Mouse (Mus musculus) MEL (cell line): ENCODE measurements around the gene Foxo3.

Experiments
- E2F4 ChIP-seq: IDR thresholded peaks from 2 replicates; pipeline ENCODE4 v1.6.1; 2011; ENCODE audit warnings: low read depth, low read length, improper control_type of control experiment, borderline replicate concordance
- MAX ChIP-seq: IDR thresholded peaks from 2 replicates; pipeline ENCODE4 v1.6.1; 2011; ENCODE audit warnings: low read length, improper control_type of control experiment
- MXI1 ChIP-seq: IDR thresholded peaks from 2 replicates; pipeline ENCODE4 v1.6.1; 2011; ENCODE audit warnings: mild to moderate bottlenecking, low read depth, low read length, improper control_type of control experiment
- MYC ChIP-seq: IDR thresholded peaks from 2 replicates; pipeline ENCODE4 v1.6.1; 2011; ENCODE audit warnings: low read depth, mild to moderate bottlenecking, low read length, improper control_type of control experiment, moderate library complexity
- POLR2A ChIP-seq, 2 experiments: IDR thresholded peaks; 2 replicates each; pipeline ENCODE4 v1.6.1; 2011 to 2012; ENCODE audit warnings: low read length in 2 of 2, mild to moderate bottlenecking in 2 of 2, control low read depth in 1 of 2, improper control_type of control experiment in 1 of 2, low read depth in 1 of 2, moderate library complexity in 1 of 2; ENCODE audit not compliant: control insufficient read depth in 1 of 2, insufficient read depth in 1 of 2, poor library complexity in 1 of 2
- RAD21 ChIP-seq: IDR thresholded peaks from 2 replicates; pipeline ENCODE4 v1.6.1; 2011; ENCODE audit warnings: mild to moderate bottlenecking, low read depth, low read length, improper control_type of control experiment
- UBTF ChIP-seq: IDR thresholded peaks from 2 replicates; pipeline ENCODE4 v1.6.1; 2012; ENCODE audit warnings: low read depth, mild to moderate bottlenecking, inconsistent platforms, low read length, improper control_type of control experiment, moderate library complexity, borderline replicate concordance; ENCODE audit not compliant: insufficient read depth

- TF ChIP-seq MXI1, result no peak
- no peak for TF ChIP-seq E2F4
- no peak for TF ChIP-seq RAD21
- TF ChIP-seq MYC, result no peak
- no peak for TF ChIP-seq POLR2A (IDR thresholded peaks at IDR 0.05; ENCODE audit: control insufficient read depth in 1 of 2, insufficient read depth in 1 of 2, low read depth in 1 of 2, low read length in 2 of 2, poor library complexity in 1 of 2)
- TF ChIP-seq MAX, result no peak
- no peak for TF ChIP-seq UBTF
Observed at GRCm38 (mm10) chr10:42209809-42210208, 66.7 kb downstream of the Foxo3 start.
